Mouse (Mus musculus) heart, embryonic 14.5 days (tissue): ENCODE measurements around the gene Gm6096. TPM values are rescaled to one million over a fixed set of nuclear protein-coding genes. Genes with fewer than 3 reads are reported as not detected.

ENCODE experiments used
- ATAC-seq: fragments of 200-750 bp; cut with Nextera tagmentation; 2 replicates; pipeline ENCODE4 v1.8.0; 2017; ENCODE audit warnings: low read depth, moderate TSS enrichment; ENCODE audit not compliant: insufficient number of reproducible peaks, insufficient read depth, low FRiP score
- H3K27ac ChIP-seq, 2 experiments: fragments of 200-500 bp in 1 of 2; fragments of 300-500 bp in 1 of 2; sonication (generic) in 1 of 2; replicated peaks in 1 of 2; 2 replicates each; pipeline ENCODE4 v1.5.1; 2012 to 2014; ENCODE audit warnings: low read depth in 2 of 2, low read length in 2 of 2, control low read depth in 1 of 2, mild to moderate bottlenecking in 1 of 2, mixed read lengths in 1 of 2; ENCODE audit not compliant: control insufficient read depth in 1 of 2, insufficient read depth in 1 of 2
- H3K27me3 ChIP-seq: fragments of 300-500 bp; sonication (generic); 2 replicates; pipeline ENCODE4 v1.6.1; 2014; ENCODE audit warnings: mild to moderate bottlenecking, low read length, control low read depth; ENCODE audit not compliant: control insufficient read depth, insufficient read depth
- H3K36me3 ChIP-seq: fragments of 300-500 bp; sonication (generic); 2 replicates; pipeline ENCODE4 v1.6.1; 2014; ENCODE audit warnings: mild to moderate bottlenecking, control low read depth, low read length, mixed read lengths; ENCODE audit not compliant: control insufficient read depth, insufficient read depth
- H3K4me1 ChIP-seq, 2 experiments: fragments of 200-500 bp in 1 of 2; fragments of 300-500 bp in 1 of 2; sonication (generic) in 1 of 2; 2 replicates each; pipeline ENCODE4 v1.6.1; 2012 to 2014; ENCODE audit warnings: low read length in 2 of 2, control low read depth in 1 of 2, mixed read lengths in 1 of 2; ENCODE audit not compliant: control insufficient read depth in 2 of 2, insufficient read depth in 2 of 2
- H3K4me2 ChIP-seq: fragments of 300-500 bp; sonication (generic); 2 replicates; pipeline ENCODE4 v1.6.1; 2014; ENCODE audit warnings: mild to moderate bottlenecking, low read length
- H3K4me3 ChIP-seq, 2 experiments: fragments of 200-500 bp in 1 of 2; fragments of 300-500 bp in 1 of 2; sonication (generic) in 1 of 2; 2 replicates each; pipeline ENCODE4 v1.5.1; 2012 to 2014; ENCODE audit warnings: low read length in 2 of 2, mild to moderate bottlenecking in 2 of 2, control low read depth in 1 of 2, low read depth in 1 of 2, moderate library complexity in 1 of 2; ENCODE audit not compliant: control insufficient read depth in 1 of 2, insufficient read depth in 1 of 2
- H3K9ac ChIP-seq: fragments of 300-500 bp; sonication (generic); 2 replicates; pipeline ENCODE4 v1.6.1; 2014; ENCODE audit warnings: mild to moderate bottlenecking, low read length
- H3K9me3 ChIP-seq: fragments of 300-500 bp; sonication (generic); 2 replicates; pipeline ENCODE4 v1.6.1; 2016; ENCODE audit warnings: low read length, control low read depth; ENCODE audit not compliant: control insufficient read depth
- WGBS: fragments of 180-500 bp; shearing (Covaris S2); extraction: QIAGEN DNeasy Blood & Tissue Kit; methylation state at CpG from one replicate; pipeline ENCODE4 v1.1.7; 2014; 5-methylcytosine and 5-hydroxymethylcytosine counted together
- polyA plus RNA-seq: library from polyadenylated mRNA; unstranded; fragments of >200 nt; fragmentation: Nextera tagmentation; extraction: Ambion mirVana; gene quantifications from 2 replicates; pipeline ENCODE4 v1.2.1, GENCODE M21; 2014

The Gm6096 gene
- polyA plus RNA-seq, 1 experiment from 2014 or later: 0.62 TPM

DNA sequence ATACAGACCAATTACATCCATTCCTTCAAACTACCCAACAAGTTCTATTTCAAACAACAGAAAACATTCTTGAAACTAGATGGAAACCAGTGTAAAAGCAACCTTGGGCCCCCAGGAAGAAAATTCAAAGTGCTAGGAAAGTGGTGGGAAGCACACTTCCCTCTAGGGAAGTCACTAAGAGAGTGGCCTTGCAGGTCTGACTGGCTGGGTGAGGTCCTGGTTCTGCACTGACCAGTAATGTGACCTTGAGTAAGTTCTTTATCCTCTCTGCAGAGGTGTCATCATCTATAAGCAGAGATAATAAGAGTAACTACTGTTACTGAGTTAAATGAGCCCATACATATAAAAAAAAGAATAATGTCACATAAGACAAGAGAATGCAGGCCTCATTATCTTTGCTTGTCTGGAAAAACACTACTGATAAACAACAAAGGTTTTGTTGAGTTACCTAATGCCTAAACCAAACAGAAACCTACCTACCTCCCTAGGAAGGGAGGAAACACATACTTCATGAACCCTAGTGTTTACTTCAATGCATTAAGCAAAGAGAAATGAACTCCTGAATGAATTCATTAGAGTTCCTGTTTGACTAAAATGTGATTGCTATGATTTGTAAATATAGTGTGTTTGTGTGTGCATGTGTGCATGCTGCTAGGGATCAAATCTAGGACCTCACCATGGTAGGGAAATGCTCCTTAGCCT, 39.8 kb downstream of the Gm6096 start:
- Histone ChIP-seq H3K27ac (peak overlapping the region in 1 of 2 experiments; percentile 42; a peak in 3 of 4 replicates), H3K4me1 (peaks cover 0 to 9% of the 10 kb centered on the region in 2 experiments; a peak in 2 of 4 replicates), H3K36me3 (peaks cover 4% of the 10 kb centered on the region), H3K4me3 (no peak overlapping the region), H3K9ac (no peak overlapping the region), H3K9me3 (no peaks in the 10 kb centered on the region), H3K27me3 (no peaks in the 10 kb centered on the region), H3K4me2 (no peak overlapping the region)
- ATAC-seq: no peak

GRCm38 (mm10) chr7:34291265-34291664, 40.4 kb downstream of the Gm6096 start:
- no peak overlapping the region for H3K4me3 ChIP-seq
- WGBS: 57% methylated on average over 1 of the region's 1 CpGs
- peak overlapping the region; percentile 39 to 42; a peak in 3 of 4 replicates for H3K27ac ChIP-seq
- no peaks in the 10 kb centered on the region for H3K27me3 ChIP-seq
- H3K36me3 ChIP-seq: no peaks in the 10 kb centered on the region
- H3K9ac ChIP-seq: no peak overlapping the region
- no peak overlapping the region for H3K4me2 ChIP-seq
- peaks cover 0 to 9% of the 10 kb centered on the region in 2 experiments; a peak in 2 of 4 replicates for H3K4me1 ChIP-seq
- no peak for ATAC-seq
- no peaks in the 10 kb centered on the region for H3K9me3 ChIP-seq

GRCm38 (mm10) chr7:34292633-34293032, 41.8 kb downstream of the Gm6096 start:
- no peaks in the 10 kb centered on the region for H3K9me3 ChIP-seq
- no peak overlapping the region for H3K4me3 ChIP-seq
- H3K36me3 ChIP-seq: no peaks in the 10 kb centered on the region
- no peak overlapping the region for H3K9ac ChIP-seq
- ATAC-seq: no peak
- no peak overlapping the region; a peak in 1 of 4 replicates for H3K27ac ChIP-seq
- WGBS: 79% methylated on average over 2 of the region's 2 CpGs
- H3K4me2 ChIP-seq: no peak overlapping the region
- peaks cover 0 to 9% of the 10 kb centered on the region in 2 experiments; a peak in 2 of 4 replicates for H3K4me1 ChIP-seq
- no peaks in the 10 kb centered on the region for H3K27me3 ChIP-seq

- H3K4me2 ChIP-seq: no peak overlapping the region
- WGBS: 81% methylated on average over 3 of the region's 3 CpGs
- no peaks in the 10 kb centered on the region for H3K9me3 ChIP-seq
- peaks cover 0 to 16% of the 10 kb centered on the region in 2 experiments; a peak in 3 of 4 replicates for H3K4me1 ChIP-seq
- H3K4me3 ChIP-seq: no peak overlapping the region
- H3K27ac ChIP-seq: no peak overlapping the region
- no peaks in the 10 kb centered on the region for H3K36me3 ChIP-seq
- H3K27me3 ChIP-seq: no peaks in the 10 kb centered on the region
- no peak overlapping the region for H3K9ac ChIP-seq
- ATAC-seq: no peak
Measured at GRCm38 (mm10) chr7:34296124-34296523, 45.3 kb downstream of the Gm6096 start.

DNA sequence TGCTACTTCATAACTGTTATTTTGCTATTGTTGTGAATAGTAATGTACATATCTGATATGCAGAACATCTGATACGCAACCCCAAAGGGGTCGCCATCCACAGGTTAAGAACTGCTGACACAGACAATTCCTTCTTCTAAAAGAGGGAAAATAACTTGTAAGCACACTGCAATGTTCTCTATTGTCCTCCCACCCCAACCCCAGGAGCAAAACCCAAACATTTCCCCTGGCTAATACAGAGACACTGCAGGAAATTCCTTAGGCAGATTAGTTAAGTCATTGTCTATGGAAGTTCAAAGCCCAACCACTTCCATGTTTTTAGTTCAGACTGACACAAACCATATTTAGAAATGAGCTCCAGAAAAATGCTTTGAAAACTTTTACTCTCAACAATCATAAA, 48.0 kb downstream of the Gm6096 start:
- no peak for ATAC-seq
- H3K27me3 ChIP-seq: no peaks in the 10 kb centered on the region
- H3K27ac ChIP-seq: no peak overlapping the region

More for the DNA sequence above, 48.0 kb downstream of the Gm6096 start:
- Histone ChIP-seq H3K9ac (no peak overlapping the region), H3K4me2 (no peak overlapping the region), H3K36me3 (0 out of 2 replicates have a peak, but pooled peaks cover 5% of the 10 kb centered on the region), H3K4me3 (no peak overlapping the region), H3K4me1 (peaks cover 3 to 25% of the 10 kb centered on the region in 2 experiments; a peak in 3 of 4 replicates), H3K9me3 (no peaks in the 10 kb centered on the region)
- WGBS: 72% methylated on average over 2 of the region's 2 CpGs

Other genes starting within 250 kb of the Gm6096 start
- not detected in 2 replicates for gene Scgb2b27, start 237.1 kb upstream of the Gm6096 start, polyA plus RNA-seq
- gene Scgb1b27, start 229.6 kb upstream of the Gm6096 start, polyA plus RNA-seq: not detected in 2 replicates
- gene Scgb1b30, start 155.6 kb upstream of the Gm6096 start, polyA plus RNA-seq: not detected in 2 replicates
- 6.6 and 7.6 TPM in 2 replicates for gene Wtip, start 117.8 kb upstream of the Gm6096 start, polyA plus RNA-seq
- 92.0 and 94.6 TPM in 2 replicates for gene Uba2, start 81.4 kb upstream of the Gm6096 start, polyA plus RNA-seq
- gene Pdcd2l, start 54.4 kb upstream of the Gm6096 start, polyA plus RNA-seq: 52.3 and 54.3 TPM in 2 replicates
- gene Gpi1, start 20.7 kb upstream of the Gm6096 start, polyA plus RNA-seq: 834 and 845 TPM in 2 replicates
- gene 4931406P16Rik, start 62.5 kb downstream of the Gm6096 start, polyA plus RNA-seq: 40.5 and 44.9 TPM in 2 replicates
- 32.4 and 40.0 TPM in 2 replicates for gene Lsm14a, start 142.3 kb downstream of the Gm6096 start, polyA plus RNA-seq